Mouse (Mus musculus) C2C12 (cell line): ENCODE measurements around the gene Ndufs7. TPM values are rescaled to one million over a fixed set of nuclear protein-coding genes. Genes with fewer than 3 reads are reported as not detected.

Experiments
- H3K27me3 ChIP-seq: one replicate; pipeline ENCODE4 v1.6.1; 2011; ENCODE audit not compliant: control insufficient read depth, insufficient read depth, insufficient read length
- H3K36me3 ChIP-seq: one replicate; pipeline ENCODE4 v1.6.1; 2011; ENCODE audit not compliant: control insufficient read depth, insufficient read depth
- H3K4me3 ChIP-seq: one replicate; pipeline ENCODE4 v1.5.1; 2011; ENCODE audit warnings: mild to moderate bottlenecking, control low read depth; ENCODE audit not compliant: poor library complexity, insufficient read depth, severe bottlenecking
- H3K79me2 ChIP-seq: one replicate; pipeline ENCODE4 v1.6.1; 2011; ENCODE audit not compliant: control insufficient read depth, insufficient read depth
- H3K79me3 ChIP-seq: one replicate; pipeline ENCODE4 v1.6.1; 2011; ENCODE audit warnings: low read depth, control low read depth
- H3ac ChIP-seq: one replicate; pipeline ENCODE3; 2011; ENCODE audit warnings: low read depth; ENCODE audit not compliant: control insufficient read depth, insufficient read length
- CEBPB ChIP-seq: IDR thresholded peaks from one replicate; pipeline ENCODE4 v1.6.1; 2011; ENCODE audit warnings: low read depth, mild to moderate bottlenecking, control low read depth, moderate library complexity
- CTCF ChIP-seq: IDR thresholded peaks from one replicate; pipeline ENCODE4 v1.5.1; 2011; ENCODE audit not compliant: control insufficient read depth, insufficient read depth, insufficient read length
- FOSL1 ChIP-seq: IDR thresholded peaks from one replicate; pipeline ENCODE4 v1.8.0; 2011; ENCODE audit warnings: mild to moderate bottlenecking, low read length; ENCODE audit not compliant: poor library complexity, insufficient read depth, severe bottlenecking
- MAX ChIP-seq: IDR thresholded peaks from one replicate; pipeline ENCODE4 v1.6.1; 2011; ENCODE audit warnings: mild to moderate bottlenecking, control low read depth
- MYOD1 ChIP-seq: IDR thresholded peaks from one replicate; pipeline ENCODE4 v1.6.1; 2011; ENCODE audit warnings: low read depth; ENCODE audit not compliant: control insufficient read depth, insufficient read length
- MYOG ChIP-seq: IDR thresholded peaks from one replicate; pipeline ENCODE4 v1.6.1; 2011; ENCODE audit not compliant: control insufficient read depth, insufficient read length; ENCODE audit errors: extremely low read depth
- USF1 ChIP-seq: IDR thresholded peaks from one replicate; pipeline ENCODE4 v1.6.1; 2011; ENCODE audit warnings: low read depth, mild to moderate bottlenecking, control low read depth, moderate library complexity
- polyA plus RNA-seq: library from polyadenylated mRNA; unstranded; fragments of >200 nt; fragmentation: generic; extraction: Trizol; gene quantifications from one replicate; pipeline ENCODE4 v1.2.1, GENCODE M21; 2012; ENCODE audit warnings: missing spikeins

Gene Ndufs7
- polyA plus RNA-seq, 1 experiment = 288 TPM

GRCm38 (mm10) chr10:80297526-80298133, 48.7 kb downstream of the Ndufs7 start:
- no peak for TF ChIP-seq FOSL1
- no peak for TF ChIP-seq MAX
- no peak for TF ChIP-seq MYOD1
- no peak for TF ChIP-seq MYOG
- TF ChIP-seq CTCF = no peak
- TF ChIP-seq USF1 = no peak
- TF ChIP-seq CEBPB = no peak
- H3K27me3 ChIP-seq = peaks cover 31% of the 10 kb centered on the region
- peaks cover 15% of the 10 kb centered on the region for H3K79me3 ChIP-seq

GRCm38 (mm10) chr10:80298571-80299281, 49.8 kb downstream of the Ndufs7 start:
- TF ChIP-seq MYOD1 (no peak), MAX (no peak), USF1 (no peak), CTCF (no peak), CEBPB (no peak), FOSL1 (no peak), MYOG (no peak)
- H3K36me3 ChIP-seq = peaks cover 18% of the 10 kb centered on the region
- peaks cover 4% of the 10 kb centered on the region for H3K79me3 ChIP-seq
- H3K27me3 ChIP-seq = peaks cover 31% of the 10 kb centered on the region
- no peak overlapping the region for H3ac ChIP-seq
- H3K4me3 ChIP-seq = no peak overlapping the region
- peaks cover 15% of the 10 kb centered on the region for H3K79me2 ChIP-seq

More at GRCm38 (mm10) chr10:80297526-80298133, 48.7 kb downstream of the Ndufs7 start:
- H3K79me2 ChIP-seq = peaks cover 26% of the 10 kb centered on the region
- no peak overlapping the region for H3K4me3 ChIP-seq
- peaks cover 29% of the 10 kb centered on the region for H3K36me3 ChIP-seq
- H3ac ChIP-seq = no peak overlapping the region

DNA sequence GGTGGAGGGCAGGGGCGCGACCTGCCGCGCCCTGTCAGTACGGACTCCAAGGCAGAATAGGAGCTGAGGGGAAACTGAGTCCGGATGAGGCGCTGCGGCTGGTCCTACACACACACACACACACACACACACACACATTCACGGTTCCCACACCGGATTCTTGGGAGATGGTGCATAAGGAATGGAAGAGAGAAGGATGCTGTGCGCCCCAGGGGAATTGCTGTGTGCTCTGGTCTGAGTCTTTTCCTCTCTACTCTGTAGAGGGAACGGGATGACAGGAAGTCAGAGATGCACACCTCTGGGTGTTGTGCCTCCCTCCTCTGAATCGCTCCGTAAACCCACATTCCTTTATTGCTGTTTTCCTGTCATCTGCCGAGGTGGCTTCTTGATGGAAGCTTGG, 50.4 kb downstream of the Ndufs7 start:
- no peak overlapping the region for H3ac ChIP-seq
- H3K36me3 ChIP-seq = peaks cover 12% of the 10 kb centered on the region
- H3K79me3 ChIP-seq = no peaks in the 10 kb centered on the region
- peaks cover 9% of the 10 kb centered on the region for H3K79me2 ChIP-seq
- peaks cover 31% of the 10 kb centered on the region for H3K27me3 ChIP-seq
- no peak for TF ChIP-seq CTCF
- no peak for TF ChIP-seq MYOD1
- no peak for TF ChIP-seq FOSL1
- no peak for TF ChIP-seq MAX
- no peak for TF ChIP-seq CEBPB
- TF ChIP-seq MYOG = no peak
- no peak for TF ChIP-seq USF1
- no peak overlapping the region for H3K4me3 ChIP-seq

DNA sequence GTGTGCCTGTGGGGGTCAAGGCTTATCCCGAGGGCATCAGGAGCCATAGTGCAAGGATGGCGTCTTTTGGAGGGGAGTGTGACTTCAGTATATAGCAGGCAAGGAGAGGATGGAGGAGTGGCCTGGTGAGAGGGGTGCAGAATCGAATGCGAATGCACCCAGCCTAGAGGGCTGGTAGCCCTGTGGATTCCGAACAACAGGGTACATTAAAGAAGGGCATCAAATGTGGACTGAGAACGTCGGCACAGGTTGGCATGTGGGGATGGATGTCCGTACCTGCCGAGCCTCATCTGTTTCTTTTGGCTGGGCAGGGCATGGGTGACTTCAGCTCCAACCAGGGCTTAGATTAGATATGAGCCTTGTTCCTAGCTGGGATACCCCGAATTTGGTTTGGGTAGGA, 50.9 kb downstream of the Ndufs7 start:
- Histone ChIP-seq H3K36me3 (peaks cover 7% of the 10 kb centered on the region), H3ac (no peak overlapping the region), H3K4me3 (no peak overlapping the region), H3K79me3 (no peaks in the 10 kb centered on the region), H3K79me2 (peaks cover 4% of the 10 kb centered on the region), H3K27me3 (peaks cover 32% of the 10 kb centered on the region)
- TF ChIP-seq FOSL1 = no peak
- TF ChIP-seq MAX = no peak

DNA sequence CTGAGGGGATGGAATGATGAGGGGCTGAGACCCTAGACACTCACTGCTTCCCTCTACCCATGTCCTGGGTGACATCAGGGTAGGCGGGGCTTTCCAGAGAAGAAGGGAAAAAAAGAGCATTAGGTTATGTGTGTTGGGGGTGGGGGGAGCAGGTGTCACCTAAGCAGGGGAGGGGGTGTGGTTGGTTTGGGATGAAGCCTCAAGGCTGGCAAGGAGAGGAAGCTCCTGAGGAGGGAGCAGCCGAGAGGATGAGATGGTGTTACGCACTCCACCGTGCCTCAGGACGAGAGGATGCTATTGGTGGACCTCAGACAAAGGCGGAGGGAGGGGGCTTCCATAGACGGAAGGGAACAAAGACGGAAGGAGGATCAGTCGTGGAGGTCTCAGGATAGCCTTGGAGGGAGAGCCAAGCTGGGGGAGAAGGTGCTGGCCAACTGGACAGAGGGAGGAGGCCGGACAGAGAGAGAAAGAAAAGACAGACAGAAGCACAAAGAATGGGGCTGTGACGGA, 51.8 kb downstream of the Ndufs7 start:
- Histone ChIP-seq H3K79me2 (no peaks in the 10 kb centered on the region), H3K79me3 (no peaks in the 10 kb centered on the region), H3K36me3 (no peaks in the 10 kb centered on the region), H3ac (no peak overlapping the region), H3K27me3 (peaks cover 41% of the 10 kb centered on the region), H3K4me3 (no peak overlapping the region)
- TF ChIP-seq USF1 = no peak
- no peak for TF ChIP-seq CTCF
- no peak for TF ChIP-seq FOSL1
- TF ChIP-seq MAX = no peak
- no peak for TF ChIP-seq MYOG
- TF ChIP-seq MYOD1 = no peak
- no peak for TF ChIP-seq CEBPB

DNA sequence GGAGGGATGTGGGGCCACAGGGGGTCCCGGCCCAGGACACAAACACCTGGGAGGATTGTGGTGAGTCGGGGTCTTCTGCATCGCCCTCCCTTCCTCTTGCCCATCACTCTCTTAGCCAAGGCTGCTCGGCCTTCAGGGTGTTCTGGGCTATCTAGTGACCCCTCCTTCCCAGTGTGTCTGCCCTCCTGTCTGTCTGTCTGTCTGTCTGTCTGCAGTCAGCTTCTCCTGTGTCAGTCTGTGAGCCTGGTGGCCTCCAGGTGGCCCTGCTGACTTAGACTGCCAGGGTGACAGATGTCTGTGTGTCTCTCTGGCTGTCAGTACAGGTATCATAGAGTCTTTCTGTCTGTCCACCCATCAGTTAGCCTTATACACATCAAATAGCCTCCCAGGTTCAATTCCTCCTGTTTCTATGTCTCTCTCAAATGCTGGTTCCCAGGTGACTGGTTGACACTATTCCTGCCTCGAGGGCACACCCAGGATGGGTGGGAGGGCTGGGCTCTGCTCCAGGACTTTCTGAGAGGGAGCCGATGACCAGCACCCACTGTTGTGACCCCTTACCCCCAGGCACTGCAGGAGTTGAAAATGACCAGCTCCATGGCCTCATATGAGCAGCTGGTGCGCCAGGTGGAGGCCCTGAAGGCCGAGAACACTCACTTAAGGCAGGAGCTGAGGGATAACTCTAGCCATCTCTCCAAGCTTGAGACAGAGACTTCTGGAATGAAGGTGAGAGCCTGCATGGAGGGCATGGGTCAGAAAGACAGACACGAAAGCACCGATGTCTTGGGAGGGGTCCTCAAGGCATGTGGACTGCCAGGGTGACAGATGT, 52.5 kb downstream of the Ndufs7 start:
- no peaks in the 10 kb centered on the region for H3K36me3 ChIP-seq
- no peaks in the 10 kb centered on the region for H3K79me2 ChIP-seq
- H3K27me3 ChIP-seq = peaks cover 46% of the 10 kb centered on the region
- H3K79me3 ChIP-seq = no peaks in the 10 kb centered on the region
- no peak overlapping the region for H3K4me3 ChIP-seq
- H3ac ChIP-seq = no peak overlapping the region
- no peak for TF ChIP-seq MAX
- no peak for TF ChIP-seq CEBPB
- TF ChIP-seq USF1 = no peak
- no peak for TF ChIP-seq CTCF
- no peak for TF ChIP-seq FOSL1
- TF ChIP-seq MYOD1 = no peak
- TF ChIP-seq MYOG = no peak
